Mouse (Mus musculus): ENCODE results near the gene Slc44a3.

- TF ChIP-seq ZNF384 (IDR thresholded peaks at IDR 0.05; ENCODE audit: low read depth, low read length) (no peak), MAFK (IDR thresholded peaks at IDR 0.05; ENCODE audit: insufficient read depth, low read depth, low read length) (no peak)
These were observed 62.8 kb downstream of the Slc44a3 start for GRCm38 (mm10) chr3:121469185-121469975.
